In the genomic region with DNA sequence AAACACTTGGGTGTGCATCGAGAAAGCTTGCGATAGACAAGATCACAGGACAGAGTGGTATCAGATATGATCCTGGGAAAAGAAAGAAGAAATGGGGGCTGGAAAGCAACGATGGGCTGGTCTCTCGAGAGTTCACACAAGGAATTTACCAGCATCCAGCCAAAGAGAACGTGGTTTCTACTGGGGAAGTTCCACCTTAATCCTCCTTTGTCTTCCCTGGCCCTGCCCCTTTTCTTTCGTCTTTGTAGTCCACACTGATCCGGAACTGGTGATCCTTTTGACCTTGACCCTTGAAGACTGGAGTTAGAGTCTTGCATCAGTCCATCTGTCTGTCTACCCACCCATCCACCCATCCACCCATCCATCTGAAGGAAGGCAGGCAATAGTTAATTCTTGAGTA, we compare ENCODE assay signal across 19 mouse cellular contexts. TPM values are rescaled to one million over a fixed set of nuclear protein-coding genes. Genes with fewer than 3 reads are reported as not detected.
DNase-seq lines count a peak whose midpoint lies in the region; TF ChIP-seq lines count a peak whose summit lies in the region.
"Had no signal": no experiment of that assay in that cellular context is flagged by ENCODE, and none has a peak within 500 bp of the region (broad histone marks: within the 10 kb centered on the region; RNA-seq: fewer than 3 reads in every experiment).

No protein-coding gene starts in this region.

- no peak overlapping the region for H3K4me3 ChIP-seq in bone marrow macrophage, adult 2 months (ENCODE audit: insufficient read depth, low read length)
- H3K4me3 ChIP-seq: embryonic facial prominence, embryonic 13.5 days; embryonic facial prominence, embryonic 15.5 days; erythroblast, embryonic 14.5 days; forebrain, embryonic 10.5 days; forebrain, embryonic 12.5 days had no signal

- DNase-seq in ES-CJ7 (ENCODE audit: low read depth, low spot score) (peak; percentile 90), R1 (ENCODE audit: low read depth, low spot score) (peak; percentile 95)
- DNase-seq in B cell, adult 2 months = no peak
- DNase-seq in adrenal gland, postnatal 25 days = no peak
- DNase-seq in kidney, adult 9 months = no peak
- DNase-seq: adrenal gland, adult 8-10 months; adrenal gland, postnatal 14 days; cerebellum, adult 18-20 months; cerebellum, adult 8-10 months; cerebellum, adult 9-11 months; cerebellum, postnatal 14 days; cerebellum, postnatal 36 days; embryo, embryonic 11 days had no signal

- H3K27ac ChIP-seq in bone marrow macrophage, adult 2 months (ENCODE audit: insufficient read depth, low read depth, low read length) = peak overlapping the region; percentile 58
- H3K27ac ChIP-seq: embryonic facial prominence, embryonic 13.5 days; embryonic facial prominence, embryonic 15.5 days; forebrain, embryonic 10.5 days; forebrain, embryonic 12.5 days had no signal

- no peak for TF ChIP-seq POLR2A in bone marrow macrophage, adult 2 months (IDR thresholded peaks at IDR 0.05; ENCODE audit: borderline replicate concordance, low read depth, low read length)

- H3K4me1 ChIP-seq in bone marrow macrophage, adult 2 months (ENCODE audit: control insufficient read depth, insufficient read depth, low read length) = peaks cover 59% of the 10 kb centered on the region
- H3K4me1 ChIP-seq: embryonic facial prominence, embryonic 13.5 days; embryonic facial prominence, embryonic 15.5 days; forebrain, embryonic 10.5 days; forebrain, embryonic 12.5 days had no signal

- TF ChIP-seq CTCF in bone marrow macrophage, adult 2 months (IDR thresholded peaks at IDR 0.05; ENCODE audit: low read depth, low read length) = no peak

RNA-seq across cellular contexts. Expression of a gene that starts 34.6 kb away (rescaled TPM):
- 126 and 137 TPM in 2 replicates for polyA plus RNA-seq in bone marrow macrophage, adult 2 months (2012; ENCODE audit: insufficient read depth, insufficient read length, missing spikeins)
- total RNA-seq in adrenal gland, postnatal 25 days (2021) = 151 and 228 TPM in 2 replicates

Comparison
In these comparisons a context has a peak if more than half of its experiments do, and no peak if none do; other contexts are left out.
1. DNase-seq: peak in ES-CJ7 (single experiment) and R1 (single experiment); none in B cell, adult 2 months (0 of 2), adrenal gland, postnatal 25 days (single experiment) and kidney, adult 9 months (single experiment).